Mouse (Mus musculus) cerebellum, adult (tissue): ENCODE results near the gene Mettl26.

Source experiments
- ATAC-seq: cut with Nextera tagmentation; 2 replicates; pipeline ENCODE4 v1.9.2; 2017; ENCODE audit warnings: mild to moderate bottlenecking, moderate library complexity, mixed read lengths; ENCODE audit not compliant: insufficient number of reproducible peaks, low FRiP score, low TSS enrichment

Gene Mettl26

DNA sequence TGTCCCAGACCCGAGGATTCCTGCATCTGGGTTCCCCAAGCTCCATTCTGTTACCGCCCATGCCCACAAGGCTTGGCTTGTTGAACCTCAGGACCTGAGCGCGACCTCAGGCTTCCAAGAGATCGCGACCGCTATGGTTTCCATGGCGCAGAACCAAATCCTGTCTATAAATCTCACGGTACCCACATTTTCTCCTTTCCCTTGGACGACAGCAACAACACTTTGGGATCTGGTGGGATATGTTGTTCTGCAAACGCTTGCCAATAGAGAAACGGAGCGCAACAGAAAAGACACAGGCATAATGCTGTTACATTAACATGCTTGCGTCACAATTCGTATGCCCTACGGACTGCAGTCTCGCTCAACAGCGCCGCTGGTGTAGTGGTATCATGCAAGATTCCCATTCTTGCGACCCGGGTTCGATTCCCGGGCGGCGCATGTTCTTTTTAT is at the start of gene Mettl26:
Gene Mettl26 (plus strand): TSS at position 354 of the 450 bp plus-strand sequence.
- peak; percentile 38; the same call in 1 of the 2 replicates for ATAC-seq

DNA sequence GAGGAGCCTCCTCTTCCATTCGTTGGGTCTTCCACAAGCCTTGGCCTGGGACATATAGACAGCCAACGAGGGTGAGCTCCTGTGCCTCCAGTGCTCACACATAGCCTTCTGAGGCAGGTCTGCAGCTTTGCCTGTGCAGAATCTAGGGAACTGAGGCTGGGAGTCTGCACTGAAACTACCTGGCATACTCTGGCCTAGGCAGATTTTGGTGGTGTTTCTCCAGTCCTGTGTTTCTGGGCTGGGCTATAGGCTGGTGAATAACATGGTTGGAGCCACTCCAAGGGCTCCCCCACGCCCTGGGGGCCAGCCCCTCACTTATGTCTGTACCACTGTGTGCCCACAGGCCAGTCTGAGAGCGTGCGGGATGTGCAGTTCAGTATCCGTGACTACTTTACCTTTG is 49.6 kb upstream of the Mettl26 start:
- no peak for ATAC-seq

DNA sequence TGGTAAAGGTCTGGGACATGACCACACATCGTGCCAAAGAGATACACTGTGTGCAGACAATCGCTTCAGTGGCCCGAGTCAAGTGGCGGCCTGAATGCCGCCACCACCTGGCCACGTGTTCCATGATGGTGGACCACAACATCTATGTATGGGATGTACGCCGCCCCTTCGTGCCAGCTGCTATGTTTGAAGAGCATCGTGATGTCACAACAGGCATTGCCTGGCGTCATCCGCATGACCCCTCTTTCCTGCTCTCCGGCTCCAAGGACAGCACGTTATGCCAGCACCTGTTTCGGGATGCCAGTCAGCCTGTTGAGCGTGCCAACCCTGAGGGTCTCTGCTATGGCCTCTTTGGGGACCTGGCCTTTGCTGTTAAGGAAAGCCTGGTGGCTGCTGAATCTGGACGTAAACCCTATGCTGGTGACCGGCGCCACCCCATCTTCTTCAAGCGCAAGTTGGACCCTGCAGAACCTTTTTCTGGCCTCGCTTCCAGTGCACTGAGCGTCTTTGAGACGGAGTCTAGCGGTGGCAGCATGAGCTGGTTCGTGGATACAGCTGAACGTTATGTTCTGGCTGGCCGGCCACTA is 48.8 kb upstream of the Mettl26 start:
- ATAC-seq: no peak

DNA sequence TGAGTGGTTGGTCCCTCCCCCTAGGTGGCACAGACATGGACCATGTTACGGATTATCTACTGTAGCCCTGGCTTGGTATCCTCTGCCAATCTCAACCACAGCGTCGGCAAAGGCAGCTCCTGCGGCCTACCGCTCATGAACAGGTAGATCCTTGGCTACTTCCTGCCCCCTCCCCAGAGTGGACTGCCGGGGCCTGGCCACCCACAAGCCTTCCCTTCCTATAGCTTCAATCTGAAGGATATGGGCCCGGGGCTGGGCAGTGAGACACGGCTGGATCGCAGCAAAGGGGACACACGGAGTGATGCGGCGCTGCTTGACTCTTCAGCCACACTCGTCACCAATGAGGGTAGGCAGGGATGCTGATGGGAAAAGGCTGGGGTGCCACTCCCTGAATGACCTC is 47.9 kb upstream of the Mettl26 start:
- ATAC-seq: no peak

DNA sequence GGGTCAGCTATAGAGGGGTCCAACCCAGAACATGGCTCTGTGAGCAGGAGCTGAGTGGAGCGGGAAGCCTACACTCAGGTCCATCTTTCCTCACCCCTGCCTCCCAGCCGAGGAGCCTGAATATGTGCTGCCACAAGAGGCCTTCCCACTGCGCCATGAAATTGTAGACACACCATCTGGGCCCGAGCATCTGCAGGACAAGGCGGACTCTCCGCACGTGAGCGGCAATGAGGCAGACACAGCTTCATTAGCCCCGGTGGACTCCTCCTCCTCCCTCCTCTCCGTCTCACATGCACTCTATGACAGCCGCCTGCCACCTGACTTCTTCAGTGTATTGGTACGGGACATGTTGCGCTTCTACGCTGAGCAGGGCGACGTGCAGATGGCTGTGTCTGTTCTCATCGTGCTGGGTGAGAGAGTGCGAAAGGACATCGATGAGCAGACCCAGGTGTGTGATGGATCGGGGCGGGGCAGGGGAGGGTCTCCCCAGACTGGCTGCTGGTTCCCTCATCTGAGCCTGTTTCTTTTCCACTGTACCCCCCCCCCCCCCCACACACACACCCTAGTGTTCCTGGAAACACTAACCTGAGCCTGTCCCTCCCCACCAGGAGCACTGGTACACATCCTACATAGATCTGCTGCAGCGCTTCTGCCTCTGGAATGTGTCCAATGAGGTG is 47.2 kb upstream of the Mettl26 start:
- ATAC-seq: no peak

DNA sequence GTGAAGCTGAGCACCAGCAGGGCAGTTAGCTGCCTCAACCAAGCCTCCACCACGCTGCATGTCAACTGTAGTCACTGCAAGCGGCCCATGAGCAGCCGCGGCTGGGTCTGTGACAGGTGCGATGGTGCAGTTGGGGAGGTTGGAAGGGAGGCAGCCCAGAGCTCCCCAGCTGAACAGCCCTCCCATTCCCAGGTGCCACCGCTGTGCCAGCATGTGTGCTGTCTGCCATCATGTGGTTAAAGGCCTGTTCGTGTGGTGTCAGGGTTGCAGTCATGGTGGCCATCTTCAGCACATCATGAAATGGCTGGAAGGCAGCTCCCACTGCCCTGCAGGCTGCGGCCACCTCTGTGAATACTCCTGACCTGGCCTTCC is 46.7 kb upstream of the Mettl26 start:
- ATAC-seq: no peak

DNA sequence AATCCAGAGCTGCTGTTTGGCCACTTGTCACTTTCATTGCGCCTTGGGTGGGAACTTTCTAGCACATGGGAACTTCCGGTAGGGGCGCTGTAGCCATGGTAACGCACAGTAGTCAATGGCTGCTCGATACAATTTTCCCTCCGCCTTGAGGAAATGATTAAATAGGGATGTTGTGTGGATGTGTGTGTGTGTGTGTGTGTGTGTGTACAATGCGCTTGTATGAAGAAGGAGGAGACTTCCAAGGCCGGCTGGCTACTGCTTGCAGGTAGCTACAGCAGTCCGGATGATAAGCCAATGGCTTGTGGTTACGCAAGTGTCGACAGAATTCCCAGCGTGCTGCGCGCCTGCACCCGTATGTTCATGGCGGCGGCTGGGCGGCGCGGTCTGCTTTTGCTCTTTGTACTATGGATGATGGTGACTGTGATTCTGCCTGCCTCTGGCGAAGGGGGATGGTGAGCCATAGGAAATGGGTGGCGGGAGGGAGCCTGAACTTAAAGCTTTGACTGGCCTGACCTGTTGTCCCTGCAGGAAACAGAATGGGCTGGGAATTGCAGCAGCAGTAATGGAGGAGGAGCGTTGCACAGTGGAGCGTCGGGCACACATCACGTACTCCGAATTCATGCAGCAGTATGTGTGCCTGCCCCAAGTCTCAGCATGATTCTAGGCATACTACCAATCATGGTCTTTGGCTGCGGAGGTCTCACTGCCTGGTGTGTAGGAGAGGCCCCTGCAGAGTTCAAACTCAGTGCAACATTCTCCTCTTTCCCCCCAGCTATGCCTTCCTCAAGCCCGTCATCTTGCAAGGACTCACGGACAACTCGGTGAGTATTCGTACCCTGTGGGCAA is 45.9 kb upstream of the Mettl26 start, which contains the start of gene Jmjd8:
Gene Jmjd8 (plus strand): TSS at position 156 of the 846 bp plus-strand sequence.
- peak; percentile 27; the same call in 1 of the 2 replicates for ATAC-seq

DNA sequence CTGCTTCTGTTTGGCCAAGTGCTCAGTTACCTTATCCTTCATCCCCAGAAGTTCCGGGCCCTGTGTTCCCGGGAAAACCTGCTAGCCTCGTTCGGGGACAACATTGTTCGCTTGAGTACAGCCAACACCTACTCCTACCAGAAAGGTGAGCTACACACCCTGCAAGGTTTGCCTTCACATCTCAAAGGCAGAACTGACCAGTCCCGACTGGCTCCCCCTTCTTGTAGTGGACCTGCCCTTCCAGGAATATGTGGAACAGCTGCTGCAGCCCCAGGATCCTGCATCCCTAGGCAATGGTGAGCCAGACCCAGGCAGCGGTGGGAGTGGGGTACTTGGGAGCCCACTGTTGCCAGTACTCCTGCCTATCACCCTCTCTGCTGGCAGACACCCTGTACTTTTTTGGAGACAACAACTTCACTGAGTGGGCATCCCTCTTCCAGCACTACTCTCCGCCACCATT is 45.3 kb upstream of the Mettl26 start:
- no peak for ATAC-seq

DNA sequence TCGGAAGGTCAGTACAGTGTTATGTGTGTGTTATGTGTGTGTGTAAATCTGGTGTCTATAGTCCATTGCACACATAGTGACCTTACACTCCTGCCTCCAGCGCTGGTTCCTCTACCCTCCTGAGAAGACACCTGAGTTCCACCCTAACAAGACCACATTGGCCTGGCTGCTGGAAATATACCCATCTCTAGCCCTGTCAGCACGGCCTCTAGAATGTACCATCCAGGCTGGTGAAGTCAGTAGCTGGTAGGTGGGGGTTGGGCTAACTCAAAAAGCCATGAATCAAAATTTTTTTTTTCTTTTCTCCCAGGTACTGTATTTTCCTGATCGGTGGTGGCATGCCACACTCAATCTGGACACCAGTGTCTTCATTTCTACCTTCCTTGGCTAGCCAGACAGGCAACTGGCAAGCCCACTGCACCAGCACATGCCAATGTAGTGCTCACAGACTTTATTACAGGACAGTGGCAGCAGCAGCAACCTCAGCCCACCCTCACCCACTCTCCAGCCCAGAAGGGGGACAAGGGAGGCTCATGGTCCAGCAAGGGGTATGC is 44.6 kb upstream of the Mettl26 start:
- no peak for ATAC-seq

DNA sequence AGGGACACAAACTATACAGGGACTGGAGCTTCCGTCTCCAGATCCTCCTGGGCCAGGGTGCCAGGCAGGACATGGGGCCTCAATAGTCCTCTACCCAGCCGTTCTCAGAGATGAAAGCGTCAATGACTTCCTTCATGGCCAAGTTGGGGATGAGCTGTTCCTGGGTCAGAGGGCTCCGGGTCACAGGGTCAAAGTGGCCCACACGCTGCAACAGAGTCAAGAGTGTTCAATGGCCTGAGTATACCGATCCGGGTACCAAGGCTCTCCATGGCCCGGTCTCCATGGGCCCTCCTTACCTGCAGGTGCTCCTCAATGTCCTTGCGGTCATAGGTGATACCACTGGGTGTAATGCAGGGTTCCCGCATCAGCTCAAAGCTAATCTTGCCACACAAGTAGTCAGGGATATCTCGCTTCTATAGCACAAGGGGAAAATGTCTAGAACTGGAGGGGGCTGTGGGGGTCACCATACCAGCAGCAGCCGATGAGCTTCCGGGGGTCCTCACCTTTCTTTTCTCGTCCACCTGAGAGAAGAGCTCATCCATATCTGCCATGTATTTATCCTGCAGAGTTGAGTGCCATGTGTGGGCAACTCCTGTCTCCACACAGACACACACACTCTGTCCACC is 44.0 kb upstream of the Mettl26 start:
- no peak for ATAC-seq

DNA sequence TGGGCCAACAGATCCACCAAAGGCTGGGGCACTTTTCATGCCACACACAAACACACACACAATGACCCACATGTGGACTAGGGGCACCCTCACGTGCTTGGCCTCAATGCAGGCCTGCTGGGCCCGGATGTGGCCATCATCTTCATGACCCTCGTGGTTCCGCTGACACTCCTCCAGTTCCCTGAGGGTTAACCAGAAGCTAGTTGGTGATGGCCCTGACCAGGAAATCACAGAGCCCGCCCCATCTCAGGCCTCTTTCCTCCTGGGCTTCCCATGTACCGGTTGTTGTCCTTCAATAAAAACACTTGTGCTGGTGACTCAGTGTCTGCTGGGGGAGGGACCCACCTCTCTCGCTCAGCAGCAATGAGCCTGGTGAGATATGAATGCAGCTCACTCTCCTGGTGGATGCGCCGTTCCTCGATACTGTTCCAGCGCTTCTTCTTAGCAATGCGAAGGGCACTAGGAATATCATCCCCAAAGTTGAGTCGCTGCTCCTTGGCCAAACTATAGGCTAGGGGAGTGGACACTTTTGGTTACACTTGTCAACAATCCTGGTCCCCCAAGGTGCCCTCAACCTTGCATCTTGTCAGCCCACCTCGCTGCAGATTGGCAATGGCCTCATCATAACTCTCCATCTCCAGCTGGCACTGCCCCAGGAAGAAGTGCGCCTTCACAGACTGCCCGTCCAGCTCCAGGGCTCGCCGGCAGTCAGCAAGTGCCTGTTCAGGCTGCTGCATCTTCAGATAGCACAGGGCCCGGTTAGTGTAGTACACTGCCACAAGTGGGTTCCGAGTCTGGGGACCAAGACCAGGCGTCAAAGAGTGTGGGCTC is 43.2 kb upstream of the Mettl26 start:
- no peak for ATAC-seq

DNA sequence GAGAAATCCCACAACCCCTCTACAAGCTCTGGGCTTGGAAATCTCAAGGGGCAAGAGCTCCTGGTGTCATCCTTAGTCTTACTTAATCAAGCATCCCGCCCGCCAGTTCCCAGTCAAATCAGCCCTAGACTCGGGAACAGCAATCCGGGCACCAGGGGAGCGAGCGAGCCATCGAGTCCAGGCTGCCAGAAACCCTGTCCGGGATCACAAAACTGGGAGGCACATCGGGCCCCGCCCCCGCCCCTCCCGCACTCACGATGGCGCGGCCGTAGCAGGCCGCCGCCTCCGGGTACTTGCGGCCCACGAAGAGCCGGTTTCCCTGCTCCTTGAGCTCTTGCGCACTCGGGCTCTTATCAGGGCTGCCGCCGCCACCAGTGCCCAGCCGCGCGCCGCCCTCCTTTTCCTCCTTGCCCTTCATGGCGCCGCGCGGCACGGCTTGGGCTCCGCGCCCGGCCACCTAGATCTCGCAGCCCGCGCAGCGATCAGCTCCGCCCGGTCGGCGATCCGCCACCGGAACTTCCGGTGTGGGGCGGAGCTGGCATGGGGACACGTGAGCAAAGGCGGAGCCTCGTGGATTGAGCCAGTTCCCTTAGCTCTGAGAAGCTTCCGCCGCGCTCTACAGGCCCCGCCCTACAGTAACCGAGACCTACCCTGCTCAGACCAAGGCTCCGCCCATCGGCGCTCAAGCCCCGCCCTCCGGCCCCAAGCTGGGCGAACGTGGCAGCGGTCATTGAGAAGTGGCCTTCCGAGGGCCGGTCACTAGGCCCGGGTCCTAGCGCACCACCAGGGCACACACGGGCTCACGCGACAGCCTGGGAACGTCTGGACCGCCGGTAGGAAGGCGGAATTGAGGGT is 42.2 kb upstream of the Mettl26 start:
- ATAC-seq: peak; percentile 62

DNA sequence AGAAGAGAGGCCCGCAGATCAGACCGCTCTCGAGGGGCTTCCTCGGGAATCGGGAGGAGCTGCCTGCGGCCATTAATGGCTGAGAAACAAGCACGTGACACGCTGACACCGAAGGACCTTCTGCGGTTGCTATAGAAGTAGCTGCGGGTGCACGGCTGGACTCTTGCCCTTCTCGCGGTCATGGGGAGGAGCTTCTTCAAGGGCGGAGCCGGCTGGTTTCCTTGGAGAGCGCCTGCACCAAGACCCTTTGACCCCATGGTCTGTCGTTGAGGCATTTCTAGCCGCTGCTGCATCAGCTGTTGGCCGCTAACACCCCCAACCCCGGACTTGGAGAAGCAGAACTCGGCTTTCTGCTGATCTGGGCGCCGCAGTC is 41.6 kb upstream of the Mettl26 start, which contains the start of gene Stub1:
Gene Stub1 (minus strand): TSS at position 114 of the 373 bp plus-strand sequence.
- 0 out of 2 replicates have a peak, but pooled peaks have one; percentile 2 for ATAC-seq

DNA sequence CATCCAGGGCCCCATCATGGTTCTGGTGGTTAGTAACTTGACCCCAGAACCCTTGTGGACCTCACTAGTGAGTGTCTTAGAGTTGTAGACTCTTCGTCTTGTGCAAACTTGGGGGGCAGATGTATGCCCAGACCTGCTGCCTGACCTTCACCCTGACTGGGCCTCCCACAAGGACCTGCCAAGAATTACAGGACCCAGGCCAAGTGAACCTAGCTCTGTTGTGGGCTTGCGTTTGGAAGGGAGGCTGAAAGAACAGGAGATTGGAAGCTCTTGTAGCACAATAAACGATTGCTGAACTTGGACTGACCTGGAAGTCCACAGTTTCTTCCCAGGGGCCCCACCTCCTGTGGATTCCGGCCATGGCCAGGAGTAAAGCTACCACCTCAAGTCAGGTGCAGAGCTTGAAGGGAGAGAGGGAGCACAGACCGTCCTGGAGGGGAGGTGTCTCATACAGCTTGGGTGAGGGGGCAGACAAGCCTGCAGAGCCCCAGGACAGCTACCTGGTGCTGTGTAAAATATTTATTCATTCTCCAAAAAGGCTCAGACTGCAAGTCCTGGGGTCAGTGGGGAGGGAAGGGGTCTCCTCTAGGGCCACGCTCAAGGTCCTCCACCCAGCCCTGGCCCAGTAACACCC is 40.8 kb upstream of the Mettl26 start:
- no peak for ATAC-seq

DNA sequence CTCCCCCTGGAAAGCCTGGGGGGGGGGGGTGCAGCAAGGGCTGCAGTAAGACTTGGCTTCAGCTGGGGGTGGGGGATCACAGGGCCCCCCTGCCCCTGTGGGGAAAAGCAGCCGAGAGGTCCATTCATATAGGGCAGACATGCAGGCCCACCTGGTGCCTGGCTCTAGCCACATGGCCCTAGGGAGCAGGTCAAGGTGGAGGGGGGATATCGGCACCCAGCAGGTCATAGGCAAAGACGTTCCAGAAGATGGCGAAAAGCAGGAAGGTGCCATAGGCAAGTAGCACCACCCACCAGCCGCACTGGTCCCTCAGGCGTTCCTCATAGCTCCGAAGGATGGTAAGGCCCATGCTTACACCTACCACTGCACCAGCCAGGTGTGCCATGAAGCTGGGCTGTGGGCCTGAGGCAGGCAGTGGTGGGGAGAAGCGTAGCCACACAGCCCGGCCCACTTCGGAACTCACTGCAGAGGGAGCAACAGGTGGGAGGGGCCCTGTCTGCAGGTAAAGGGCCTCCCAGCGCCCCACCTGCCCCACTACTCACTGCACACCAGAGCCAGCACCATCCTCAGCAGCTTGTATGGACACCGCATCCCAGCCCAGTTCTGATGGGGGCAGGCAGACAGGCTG is 40.2 kb upstream of the Mettl26 start:
- ATAC-seq: no peak

DNA sequence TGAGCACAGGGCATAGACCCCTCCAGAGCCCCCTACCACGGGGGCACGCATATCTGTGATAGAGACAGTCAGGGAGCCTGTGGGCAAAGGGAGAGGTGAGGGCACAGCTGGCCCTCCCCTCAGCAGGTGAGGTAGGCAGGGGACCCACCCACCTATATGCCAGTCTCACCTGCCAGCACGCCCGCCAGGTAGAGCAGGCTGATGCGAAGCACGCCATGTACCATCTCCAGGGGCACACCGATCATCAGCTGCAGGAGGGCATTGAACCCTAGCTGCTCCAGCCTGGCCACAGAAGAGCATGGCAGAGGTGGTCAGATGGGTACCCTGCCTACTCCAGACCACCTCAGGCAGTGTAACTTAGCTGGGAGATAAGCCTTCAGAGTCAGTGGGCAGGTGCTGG is 39.6 kb upstream of the Mettl26 start:
- no peak for ATAC-seq

DNA sequence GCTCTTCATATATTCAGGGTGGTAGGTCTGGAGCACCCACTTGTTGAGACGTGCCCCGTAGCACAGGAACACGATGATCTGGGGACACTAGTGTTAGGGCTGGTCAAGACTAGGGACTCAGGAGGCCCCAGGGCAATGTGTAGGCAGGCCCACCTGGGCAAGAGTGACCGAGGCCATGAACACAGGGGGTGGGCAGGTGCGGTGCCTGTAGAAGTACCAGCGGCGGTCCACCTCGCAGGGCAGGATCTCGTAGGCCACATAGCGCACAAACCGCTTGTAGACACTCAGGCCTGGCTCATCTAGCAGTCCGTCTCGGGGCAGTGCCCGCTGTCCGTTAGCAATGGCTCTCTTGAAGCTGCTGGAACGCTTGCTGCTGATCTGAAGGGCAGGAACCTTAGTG is 39.1 kb upstream of the Mettl26 start:
- no peak for ATAC-seq
